Mouse (Mus musculus) heart, postnatal 0 days (tissue): Measurements from ENCODE around the gene Kcnt2.

Source experiments
- CTCF ChIP-seq: IDR thresholded peaks from 2 replicates; pipeline ENCODE4 v1.5.1; 2016; ENCODE audit warnings: antibody characterized with exemption, control low read depth, low read depth
- EP300 ChIP-seq: IDR thresholded peaks from 2 replicates; pipeline ENCODE4 v1.6.1; 2016; ENCODE audit warnings: antibody characterized with exemption, low read depth

GRCm38 (mm10) chr1:140379526-140379925 is 133.6 kb downstream of the Kcnt2 start:
- no peak for TF ChIP-seq CTCF
- TF ChIP-seq EP300, result no peak
